ENCODE assay signal across 10 mouse cellular contexts in the genomic region with DNA sequence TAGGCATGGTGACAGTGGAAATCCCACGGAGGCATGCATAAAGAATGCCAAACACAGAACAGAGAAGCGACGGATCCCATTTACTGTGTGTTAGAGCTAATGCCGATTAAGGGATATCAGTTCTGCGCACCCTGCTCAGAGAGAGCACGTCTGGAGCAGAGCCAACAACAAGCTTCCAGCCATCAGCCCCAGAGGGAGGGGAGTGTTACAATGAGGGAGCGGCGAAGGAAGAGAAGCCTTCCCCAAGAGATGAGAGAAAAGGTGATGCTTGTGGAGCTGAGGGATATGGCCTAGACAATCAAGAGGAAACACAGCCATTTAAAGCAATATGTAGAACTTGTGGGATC.
A peak's percentile ranks its signal among the peaks of the same experiment; 100 is the strongest.
DNase-seq lines count a peak whose midpoint lies in the region; ATAC-seq and TF ChIP-seq lines count a peak whose summit lies in the region.
"Had no signal": no experiment of that assay in that cellular context is flagged by ENCODE, and none has a peak within 500 bp of the region (broad histone marks: within the 10 kb centered on the region; RNA-seq: fewer than 3 reads in every experiment).

No protein-coding gene starts in this region.

- peak overlapping the region; percentile 0; the same call in 1 of the 2 replicates for H3K4me2 ChIP-seq in heart, embryonic 11.5 days
- H3K4me2 ChIP-seq in lung, embryonic 14.5 days: no peak overlapping the region
- H3K4me2 ChIP-seq in embryonic facial prominence, embryonic 15.5 days (replicated peaks): no peak overlapping the region

- H3K9me3 ChIP-seq in heart, embryonic 11.5 days (replicated peaks; ENCODE audit: control insufficient read depth, low read length): no peaks in the 10 kb centered on the region
- no peaks in the 10 kb centered on the region for H3K9me3 ChIP-seq in lung, embryonic 14.5 days (ENCODE audit: low read depth, low read length)
- H3K9me3 ChIP-seq in embryonic facial prominence, embryonic 15.5 days (replicated peaks): no peaks in the 10 kb centered on the region

- no peak overlapping the region for H3K9ac ChIP-seq in heart, embryonic 11.5 days (ENCODE audit: low read depth, low read length)
- no peak overlapping the region for H3K9ac ChIP-seq in heart, adult 2 months (ENCODE audit: low read depth, low read length)
- H3K9ac ChIP-seq in lung, embryonic 14.5 days: no peak overlapping the region
- no peak overlapping the region for H3K9ac ChIP-seq in embryonic facial prominence, embryonic 15.5 days

- no peak for DNase-seq in heart, adult 2 months
- peak; percentile 64 for DNase-seq in lung, embryonic 14.5 days
- no peak for DNase-seq in lung, adult 18-20 months
- DNase-seq in kidney, postnatal 4 days: peak; percentile 16 to 18
- DNase-seq in thymus, postnatal 10 days (ENCODE audit: low spot score in 2 of 2): no peak
- DNase-seq: lung, postnatal 10 days had no signal

- TF ChIP-seq CTCF in heart, adult 2 months (IDR thresholded peaks at IDR 0.05): no peak
- TF ChIP-seq CTCF in lung, embryonic 14.5 days (IDR thresholded peaks at IDR 0.05; ENCODE audit: low read depth): no peak

- intact Hi-C loops in heart, adult 2 months (cut with DNase I): no loop called here

- no peak overlapping the region for H3K4me3 ChIP-seq in heart, embryonic 11.5 days (ENCODE audit: low read depth, low read length)
- no peak overlapping the region for H3K4me3 ChIP-seq in heart, adult 2 months
- no peak overlapping the region for H3K4me3 ChIP-seq in lung, embryonic 14.5 days (ENCODE audit: low read depth, low read length)
- H3K4me3 ChIP-seq in embryonic facial prominence, embryonic 15.5 days (replicated peaks): no peak overlapping the region
- H3K4me3 ChIP-seq: myocyte had no signal

- WGBS in heart, embryonic 11.5 days (ENCODE audit: insufficient replicate concordance): 36% methylated on average over 8 of the region's 8 CpGs
- WGBS in heart, adult 2 months: 25% methylated on average over 8 of the region's 8 CpGs
- WGBS in lung, embryonic 14.5 days: 38% methylated on average over 8 of the region's 8 CpGs
- WGBS in embryonic facial prominence, embryonic 15.5 days: 50% methylated on average over 8 of the region's 8 CpGs

- no peak overlapping the region for H3K27ac ChIP-seq in heart, embryonic 11.5 days (ENCODE audit: low read depth, low read length)
- H3K27ac ChIP-seq in heart, adult 2 months: no peak overlapping the region
- H3K27ac ChIP-seq in lung, embryonic 14.5 days (ENCODE audit: low read depth): no peak overlapping the region
- no peak overlapping the region for H3K27ac ChIP-seq in embryonic facial prominence, embryonic 15.5 days (replicated peaks)
- H3K27ac ChIP-seq: stomach, postnatal 0 days had no signal

- H3K36me3 ChIP-seq in heart, embryonic 11.5 days (ENCODE audit: control insufficient read depth, insufficient read depth, low read length): no peaks in the 10 kb centered on the region
- H3K36me3 ChIP-seq in heart, adult 2 months (ENCODE audit: control insufficient read depth, insufficient read depth, low read length): no peaks in the 10 kb centered on the region
- H3K36me3 ChIP-seq in lung, embryonic 14.5 days (ENCODE audit: insufficient read depth): no peaks in the 10 kb centered on the region
- H3K36me3 ChIP-seq in embryonic facial prominence, embryonic 15.5 days: no peaks in the 10 kb centered on the region

- 0 out of 2 replicates have a peak, but pooled peaks have one; percentile 57 for ATAC-seq in heart, embryonic 11.5 days (replicated peaks; ENCODE audit: insufficient number of reproducible peaks, low FRiP score, low TSS enrichment)
- ATAC-seq in lung, embryonic 14.5 days (ENCODE audit: insufficient read depth): peak; percentile 66; the same call in 1 of the 2 replicates
- peak; percentile 57; the same call in 1 of the 2 replicates for ATAC-seq in embryonic facial prominence, embryonic 15.5 days (ENCODE audit: insufficient number of reproducible peaks, low FRiP score, low TSS enrichment, low read depth)

- TF ChIP-seq POLR2A in heart, adult 2 months (IDR thresholded peaks at IDR 0.05; ENCODE audit: insufficient read depth, low read depth, low read length): no peak

- H3K79me2 ChIP-seq in heart, adult 2 months (replicated peaks; ENCODE audit: control insufficient read depth, insufficient read depth, low read length): no peaks in the 10 kb centered on the region

- no peak for TF ChIP-seq EP300 in heart, adult 2 months (IDR thresholded peaks at IDR 0.05; ENCODE audit: insufficient read depth, low read depth, low read length)

- no peaks in the 10 kb centered on the region for H3K27me3 ChIP-seq in heart, embryonic 11.5 days (ENCODE audit: control insufficient read depth, insufficient read depth, low read length)
- H3K27me3 ChIP-seq in heart, adult 2 months (ENCODE audit: control insufficient read depth, insufficient read depth, low read length): no peaks in the 10 kb centered on the region
- no peaks in the 10 kb centered on the region for H3K27me3 ChIP-seq in lung, embryonic 14.5 days (ENCODE audit: insufficient read depth, low read length)
- H3K27me3 ChIP-seq in embryonic facial prominence, embryonic 15.5 days: no peaks in the 10 kb centered on the region

- no peaks in the 10 kb centered on the region for H3K4me1 ChIP-seq in heart, embryonic 11.5 days (ENCODE audit: control insufficient read depth, insufficient read depth, low read length)
- no peaks in the 10 kb centered on the region for H3K4me1 ChIP-seq in heart, adult 2 months (ENCODE audit: control insufficient read depth, insufficient read depth, low read length)
- H3K4me1 ChIP-seq in lung, embryonic 14.5 days (ENCODE audit: insufficient read depth): 0 out of 2 replicates have a peak, but pooled peaks cover 4% of the 10 kb centered on the region
- H3K4me1 ChIP-seq in embryonic facial prominence, embryonic 15.5 days: no peaks in the 10 kb centered on the region

Comparison
In these comparisons a context has a peak if more than half of its experiments do, and no peak if none do; other contexts are left out.
1. DNase-seq: peak in lung, embryonic 14.5 days (single experiment) and kidney, postnatal 4 days (2 of 2); none in heart, adult 2 months (0 of 2), lung, adult 18-20 months (0 of 2) and thymus, postnatal 10 days (0 of 2).
2. Peak in every context shown above with its lines, with median percentiles within 50 percentile points of each other: ATAC-seq.